Mouse (Mus musculus): ENCODE measurements around the gene Rasgrp3.
A peak's percentile ranks its signal among the peaks of the same experiment; 100 is the strongest.
"Not testable (repeated sequence)": the region's sequence is repeated elsewhere in the genome, so short reads cannot be mapped to it uniquely, and the experiment has no call there.

The Rasgrp3 gene

GRCm38 (mm10) chr17:75435599-75435998, at the start of gene Rasgrp3:
Gene Rasgrp3, plus strand, starts transcription at chr17:75435896.
- no peak for DNase-seq (ENCODE audit: low spot score in 2 of 2)

DNA sequence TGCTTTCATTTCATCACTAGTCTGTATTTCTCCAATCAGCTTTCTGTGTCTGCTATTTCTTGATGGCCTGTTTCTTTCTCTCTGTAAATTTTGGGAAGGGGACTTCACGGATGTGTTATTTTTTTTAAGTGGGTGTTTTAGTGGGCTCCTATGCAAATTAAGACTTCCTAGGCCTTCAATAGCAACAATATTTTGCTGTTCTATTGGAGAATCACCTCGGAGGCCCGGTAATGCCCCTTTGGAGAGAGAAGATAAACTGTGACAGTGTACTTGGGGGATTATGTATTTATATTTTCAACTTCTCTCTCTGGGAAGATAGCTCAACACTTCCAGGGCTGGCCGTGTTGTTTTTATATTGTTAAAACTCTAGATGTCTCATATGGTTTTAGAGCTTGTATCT, 47.3 kb upstream of the Rasgrp3 start:
- DNase-seq (ENCODE audit: low spot score in 2 of 2) = no peak

DNA sequence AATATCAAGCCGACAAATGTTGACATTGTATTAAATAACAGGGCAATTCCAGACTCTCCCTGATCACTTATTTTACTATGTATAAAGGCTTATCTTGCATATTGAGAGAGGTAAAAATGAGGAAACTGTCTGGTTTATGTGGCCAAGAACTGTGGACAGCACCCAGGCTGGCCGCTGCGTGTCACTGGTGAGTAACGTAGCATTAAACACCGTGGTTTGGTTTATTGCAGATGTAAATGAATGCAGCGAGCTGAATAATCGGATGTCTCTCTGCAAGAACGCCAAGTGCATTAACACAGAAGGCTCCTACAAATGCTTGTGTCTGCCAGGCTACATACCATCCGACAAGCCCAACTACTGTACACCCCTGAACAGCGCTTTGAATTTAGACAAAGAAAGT, 45.6 kb upstream of the Rasgrp3 start:
- no peak for DNase-seq (ENCODE audit: low spot score in 2 of 2)

- no peak for DNase-seq (ENCODE audit: low spot score in 2 of 2)
Observed at GRCm38 (mm10) chr17:75391429-75392192, 44.1 kb upstream of the Rasgrp3 start.

DNA sequence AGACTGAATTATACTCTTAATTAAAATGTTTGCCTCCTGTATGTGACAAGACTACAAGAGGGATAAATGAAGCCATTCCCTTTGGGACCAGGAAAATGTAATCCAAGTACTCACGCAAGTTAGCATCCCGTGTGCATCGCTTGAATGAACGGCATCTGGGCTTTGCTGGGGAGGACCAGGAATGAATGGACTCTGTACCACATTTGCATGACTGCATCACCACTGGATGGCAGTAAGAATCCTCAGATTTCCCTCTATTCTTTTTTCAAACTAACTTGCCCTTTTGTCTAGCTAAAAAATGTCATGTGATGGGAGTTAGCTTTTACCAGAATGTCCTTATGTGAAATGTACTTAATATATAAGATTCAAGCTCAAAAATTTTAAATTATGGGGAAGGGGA, 29.3 kb upstream of the Rasgrp3 start:
- no peak for DNase-seq (ENCODE audit: low spot score in 2 of 2)

DNA sequence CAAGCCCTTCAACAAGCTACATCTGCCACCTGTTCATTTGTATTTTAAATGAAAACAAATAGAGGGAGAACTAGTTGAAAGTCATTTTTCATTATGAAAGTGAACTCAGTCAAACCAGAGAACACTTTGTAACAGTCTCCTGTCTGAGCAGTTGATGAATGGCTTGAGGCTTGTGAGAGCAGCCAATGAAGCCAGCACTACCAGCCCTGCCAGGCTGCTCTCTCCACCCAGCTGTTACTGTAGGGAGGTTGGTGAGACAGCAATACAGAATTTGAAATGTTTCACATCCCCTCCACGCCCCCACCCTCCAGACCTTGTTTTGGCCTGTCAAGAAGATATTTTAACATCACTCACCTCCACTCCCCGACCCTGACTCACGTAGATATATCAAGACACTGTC, 18.8 kb upstream of the Rasgrp3 start:
- no peak for DNase-seq (ENCODE audit: low spot score in 2 of 2)

- DNase-seq (ENCODE audit: low spot score in 2 of 2) = no peak
Observed at GRCm38 (mm10) chr17:75434152-75434551, 1.5 kb upstream of the Rasgrp3 start.

DNA sequence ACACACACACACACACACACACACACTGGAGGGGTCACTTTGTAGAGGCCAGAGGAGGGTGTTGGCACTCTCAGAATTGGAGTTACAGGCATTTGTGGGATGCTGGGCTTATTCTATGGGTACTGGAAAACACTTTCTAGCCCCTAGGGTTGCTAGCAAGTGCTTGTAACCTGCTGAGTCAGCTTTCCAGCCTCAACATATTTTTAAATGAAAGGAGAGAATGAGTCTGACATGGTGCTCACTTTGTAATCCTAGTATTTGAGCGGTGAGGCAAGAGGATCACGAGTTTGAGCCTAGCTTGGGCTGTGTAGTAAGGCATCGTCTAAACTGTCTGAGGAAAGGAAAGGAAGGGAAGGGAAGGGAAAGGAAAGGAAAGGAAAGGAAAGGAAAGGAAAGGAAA, 825 bp upstream of the Rasgrp3 start:
- no peak for DNase-seq (ENCODE audit: low spot score in 2 of 2)

GRCm38 (mm10) chr17:75436095-75436494, 399 bp downstream of the Rasgrp3 start:
- no peak for DNase-seq (ENCODE audit: low spot score in 2 of 2)

GRCm38 (mm10) chr17:75436819-75437218, 1.1 kb downstream of the Rasgrp3 start:
- DNase-seq (ENCODE audit: low spot score in 2 of 2) = no peak

DNA sequence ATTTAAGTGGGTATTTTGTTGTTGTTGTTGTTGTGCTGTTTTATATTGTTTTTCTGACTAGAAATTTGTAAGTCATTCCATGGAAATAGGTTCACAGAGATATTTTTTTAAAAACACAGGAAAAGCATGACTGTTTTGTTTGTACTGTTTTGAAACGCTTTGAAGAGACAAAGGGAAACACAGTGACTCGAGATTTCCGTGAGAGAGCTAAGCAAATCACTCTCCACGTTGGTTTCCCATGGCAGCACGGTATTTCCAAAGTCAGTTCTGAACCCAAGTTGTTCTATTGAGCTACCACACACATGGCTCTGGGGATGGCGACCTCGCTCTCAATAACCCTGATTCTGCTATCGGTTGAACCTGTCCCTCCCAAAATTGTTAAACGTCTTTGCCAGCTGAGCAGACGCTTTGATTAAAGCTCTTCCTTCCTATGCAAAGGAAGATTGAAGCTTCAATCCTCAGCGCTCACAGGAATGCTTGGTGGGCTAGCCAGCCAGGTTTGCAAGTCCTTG, 1.6 kb downstream of the Rasgrp3 start:
- DNase-seq (ENCODE audit: low spot score in 2 of 2) = no peak

DNA sequence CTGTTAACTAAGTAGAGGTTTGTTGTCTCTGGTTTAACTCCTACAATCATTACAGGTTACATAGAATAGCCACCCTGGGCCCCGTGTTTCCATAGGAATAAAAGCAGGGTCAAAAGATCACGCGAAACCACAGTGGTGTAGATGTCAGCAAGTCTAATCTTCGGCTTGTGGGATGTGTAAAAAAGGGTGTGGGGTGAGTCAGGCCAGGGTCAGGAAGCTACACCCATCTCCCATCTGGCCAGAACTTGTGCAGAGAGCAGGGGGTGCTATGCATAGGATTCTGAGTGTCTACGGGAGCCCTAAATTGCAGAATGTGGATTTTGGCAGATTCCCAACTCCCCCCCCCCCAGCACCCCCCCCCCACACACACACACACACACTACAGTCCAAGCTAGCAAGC, 2.5 kb downstream of the Rasgrp3 start:
- DNase-seq (ENCODE audit: low spot score in 2 of 2) = no peak

- DNase-seq (ENCODE audit: low spot score in 2 of 2) = no peak
Observed at GRCm38 (mm10) chr17:75439062-75439461, 3.4 kb downstream of the Rasgrp3 start.

GRCm38 (mm10) chr17:75440619-75441018, 4.9 kb downstream of the Rasgrp3 start:
- no peak for DNase-seq (ENCODE audit: low spot score in 2 of 2)

- no peak for DNase-seq (ENCODE audit: low spot score in 2 of 2)
Observed at GRCm38 (mm10) chr17:75441260-75441830, 5.6 kb downstream of the Rasgrp3 start.

DNA sequence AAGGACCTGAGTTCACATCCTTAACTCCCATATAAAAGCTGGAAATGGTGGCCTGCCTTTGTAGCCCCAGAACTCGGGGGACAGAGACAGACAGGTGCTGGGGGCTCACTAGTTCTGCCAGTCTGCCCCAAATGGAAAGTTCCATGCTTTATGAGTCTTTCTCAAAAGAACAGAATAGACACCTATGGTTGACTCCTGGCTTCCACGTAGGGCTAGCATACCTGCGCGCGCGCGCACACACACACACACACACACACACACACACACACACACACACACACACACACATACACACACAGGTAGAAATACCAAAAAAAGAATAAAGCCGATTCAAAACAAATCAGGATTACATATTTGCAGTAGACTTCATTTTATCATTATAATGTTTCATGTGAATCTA, 6.7 kb downstream of the Rasgrp3 start:
- no peak for DNase-seq (ENCODE audit: low spot score in 2 of 2)

GRCm38 (mm10) chr17:75443064-75443621, 7.4 kb downstream of the Rasgrp3 start:
- peak in 1 of 2 experiments; percentile 19 for DNase-seq (ENCODE audit: low spot score in 2 of 2)

DNA sequence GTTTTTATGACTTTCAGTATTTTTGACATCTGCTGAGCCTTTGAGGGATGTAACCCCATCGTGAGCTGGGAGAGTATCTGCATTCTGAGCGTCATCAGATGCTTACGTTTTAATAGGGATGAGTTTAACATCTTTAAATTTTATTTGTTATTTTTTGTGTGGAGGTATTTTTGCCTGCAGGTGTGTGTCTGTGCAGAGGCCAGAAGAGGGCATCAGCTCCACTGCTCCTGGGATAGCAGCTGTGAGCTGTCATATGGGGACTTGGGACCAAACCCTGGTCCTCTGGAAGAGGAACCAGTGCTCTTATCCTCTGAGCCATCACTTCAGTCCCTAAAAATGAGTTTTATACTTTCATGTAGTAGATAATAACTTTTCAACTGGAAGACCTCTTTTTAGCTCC, 12.6 kb downstream of the Rasgrp3 start:
- DNase-seq (ENCODE audit: low spot score in 2 of 2) = no peak

DNA sequence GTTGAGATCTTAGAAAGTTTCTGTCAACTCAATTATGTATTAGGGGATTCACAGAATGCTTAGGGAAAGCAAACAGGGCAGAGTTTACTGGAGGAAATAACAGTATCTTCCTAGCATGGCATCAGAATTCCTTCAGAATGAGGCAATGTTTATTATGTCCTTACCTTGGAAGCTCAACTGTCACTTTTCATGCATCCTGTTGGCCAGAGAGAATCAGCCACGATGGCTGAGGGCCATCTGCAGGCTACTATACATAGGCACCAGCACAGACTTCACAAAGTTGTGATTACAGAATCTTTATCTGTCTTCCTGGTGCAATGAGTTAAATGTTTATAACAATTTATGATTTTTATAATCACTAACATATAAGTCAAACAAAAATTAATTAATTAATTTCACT, 13.3 kb downstream of the Rasgrp3 start:
- DNase-seq (ENCODE audit: low spot score in 2 of 2) = no peak

DNA sequence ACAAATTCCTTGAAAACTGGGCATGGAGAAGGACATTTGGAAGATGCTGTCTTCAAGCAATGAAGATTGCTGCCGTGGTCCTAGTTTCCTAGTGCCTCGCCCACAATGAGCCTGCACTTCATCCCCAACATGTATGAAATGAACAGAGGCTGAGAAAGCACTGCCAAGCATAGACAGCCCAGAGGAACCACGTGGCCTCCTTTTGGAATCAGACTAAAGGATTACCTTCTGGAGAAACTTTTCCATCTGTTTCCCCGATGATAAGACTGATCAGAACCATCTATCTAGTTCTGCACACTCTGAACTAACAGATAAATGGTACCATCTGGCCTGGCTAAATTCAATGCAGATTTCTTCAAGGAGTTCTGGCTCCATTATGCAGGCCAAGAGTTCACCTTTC, 16.6 kb downstream of the Rasgrp3 start:
- DNase-seq (ENCODE audit: low spot score in 2 of 2) = no peak

- DNase-seq (ENCODE audit: low spot score in 2 of 2) = no peak
Observed at GRCm38 (mm10) chr17:75453639-75454038, 17.9 kb downstream of the Rasgrp3 start.

DNA sequence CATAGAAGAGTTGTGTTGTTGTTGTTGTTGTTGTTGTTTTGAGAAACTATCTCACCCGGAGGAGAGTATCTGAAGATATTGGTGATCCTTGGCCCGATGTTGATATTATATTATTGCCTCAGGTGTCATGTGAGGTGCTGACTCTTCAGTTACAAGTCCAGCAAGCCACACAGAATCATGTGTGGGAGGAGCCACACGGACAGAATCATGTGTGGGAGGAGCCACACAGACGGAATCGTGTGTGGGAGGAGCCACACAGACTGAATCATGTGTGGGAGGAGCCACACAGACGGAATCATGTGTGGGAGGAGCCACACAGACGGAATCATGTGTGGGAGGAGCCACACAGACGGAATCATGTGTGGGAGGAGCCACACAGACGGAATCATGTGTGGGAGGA, 20.4 kb downstream of the Rasgrp3 start:
- not testable (repeated sequence) for DNase-seq (ENCODE audit: low spot score in 2 of 2)

- DNase-seq (ENCODE audit: low spot score in 2 of 2) = no peak
Observed at GRCm38 (mm10) chr17:75460621-75461020, 24.9 kb downstream of the Rasgrp3 start.

All from frontal cortex, postnatal 10 days (tissue).